Mouse (Mus musculus) forebrain, postnatal 0 days (tissue): ENCODE results near the gene Klk9. TPM values are rescaled to one million over a fixed set of nuclear protein-coding genes. Genes with fewer than 3 reads are reported as not detected.

Experiments used
- ATAC-seq: fragments of 200-750 bp; cut with Nextera tagmentation; 2 replicates; pipeline ENCODE4 v1.8.0; 2017; ENCODE audit warnings: mild to moderate bottlenecking, moderate library complexity
- DNase-seq: peaks from one replicate; pipeline ENCODE4 v3.0.0-alpha.2; 2015
- H3K27ac ChIP-seq: fragments of 300-500 bp; sonication (generic); 2 replicates; pipeline ENCODE4 v1.5.1; 2014; ENCODE audit warnings: low read depth, mild to moderate bottlenecking, antibody characterized with exemption, low read length, moderate library complexity, mixed read lengths
- H3K27me3 ChIP-seq: fragments of 300-500 bp; sonication (generic); 2 replicates; pipeline ENCODE4 v1.6.1; 2014; ENCODE audit warnings: mild to moderate bottlenecking, low read length, mixed read lengths; ENCODE audit not compliant: insufficient read depth
- H3K36me3 ChIP-seq: fragments of 300-500 bp; sonication (generic); 2 replicates; pipeline ENCODE4 v1.6.1; 2014; ENCODE audit warnings: mild to moderate bottlenecking, moderate library complexity; ENCODE audit not compliant: insufficient read depth
- H3K4me1 ChIP-seq: fragments of 300-500 bp; sonication (generic); 2 replicates; pipeline ENCODE4 v1.6.1; 2014; ENCODE audit warnings: antibody characterized with exemption; ENCODE audit not compliant: insufficient read depth
- H3K4me2 ChIP-seq: fragments of 300-500 bp; sonication (generic); 2 replicates; pipeline ENCODE4 v1.6.1; 2014; ENCODE audit warnings: low read depth, mild to moderate bottlenecking, moderate library complexity
- H3K4me3 ChIP-seq: fragments of 300-500 bp; sonication (generic); 2 replicates; pipeline ENCODE4 v1.5.1; 2014; ENCODE audit warnings: low read depth, low read length, mixed read lengths
- H3K9ac ChIP-seq: fragments of 300-500 bp; sonication (generic); 2 replicates; pipeline ENCODE4 v1.6.1; 2014; ENCODE audit warnings: mild to moderate bottlenecking
- H3K9me3 ChIP-seq: fragments of 300-500 bp; sonication (generic); 2 replicates; pipeline ENCODE4 v1.6.1; 2016; ENCODE audit warnings: low read length
- CTCF ChIP-seq: sonication (generic); IDR thresholded peaks from 2 replicates; pipeline ENCODE4 v1.5.1; 2016; ENCODE audit warnings: antibody characterized with exemption, control low read depth, low read depth
- WGBS: fragments of 180-500 bp; shearing (Covaris S2); extraction: QIAGEN DNeasy Blood & Tissue Kit; methylation state at CpG from one replicate; pipeline ENCODE4 v1.1.7; 2014; 5-methylcytosine and 5-hydroxymethylcytosine counted together
- polyA plus RNA-seq: library from polyadenylated mRNA; unstranded; fragments of >200 nt; fragmentation: Nextera tagmentation; extraction: Ambion mirVana; gene quantifications from 2 replicates; pipeline ENCODE4 v1.2.1, GENCODE M21; 2015
- total RNA-seq: library from RNA; depleted of rRNA; stranded (reverse); fragments of >200 nt; gene quantifications from 2 replicates; pipeline ENCODE4 v1.2.3, GENCODE M21; 2014; rRNA removed

The Klk9 gene
- total and polyA plus RNA-seq, 2 experiments from 2014 or later: not detected

- H3K9me3 ChIP-seq: no peaks in the 10 kb centered on the region
- TF ChIP-seq CTCF: no peak
- no peak overlapping the region for H3K27ac ChIP-seq
- H3K4me1 ChIP-seq: no peaks in the 10 kb centered on the region
- H3K27me3 ChIP-seq: no peaks in the 10 kb centered on the region
- no peak overlapping the region for H3K4me2 ChIP-seq
- DNase-seq: no peak
- no peak overlapping the region for H3K4me3 ChIP-seq
- H3K36me3 ChIP-seq: no peaks in the 10 kb centered on the region
- no peak for ATAC-seq
- no peak overlapping the region for H3K9ac ChIP-seq
Observed at GRCm38 (mm10) chr7:43816746-43817145, 25.1 kb downstream of the Klk9 start.

- ATAC-seq (no peak), DNase-seq (no peak)
- Histone ChIP-seq H3K4me1 (no peaks in the 10 kb centered on the region), H3K9ac (no peak overlapping the region), H3K9me3 (no peaks in the 10 kb centered on the region), H3K27ac (no peak overlapping the region), H3K4me3 (no peak overlapping the region), H3K27me3 (no peaks in the 10 kb centered on the region), H3K36me3 (no peaks in the 10 kb centered on the region), H3K4me2 (no peak overlapping the region)
- 90% methylated on average over 7 of the region's 7 CpGs for WGBS
- no peak for TF ChIP-seq CTCF
Observed at GRCm38 (mm10) chr7:43821581-43821980, 29.9 kb downstream of the Klk9 start.

GRCm38 (mm10) chr7:43824199-43824598, 32.5 kb downstream of the Klk9 start, which contains the start of gene Klk6:
Klk6 (plus strand) TSS chr7:43824499.
- Histone ChIP-seq H3K4me2 (no peak within 1 kb of the TSS), H3K4me1 (no peaks in the 10 kb centered on the region), H3K9me3 (no peaks in the 10 kb centered on the region), H3K27ac (no peak within 1 kb of the TSS), H3K9ac (no peak within 1 kb of the TSS), H3K4me3 (no peak within 1 kb of the TSS), H3K27me3 (no peaks in the 10 kb centered on the region), H3K36me3 (no peaks in the 10 kb centered on the region)
- TF ChIP-seq CTCF: no peak
- DNase-seq (no peak), ATAC-seq (no peak)
- WGBS: 79% methylated on average over 10 of the region's 10 CpGs

- Histone ChIP-seq H3K9ac (no peak overlapping the region), H3K36me3 (no peaks in the 10 kb centered on the region), H3K27me3 (no peaks in the 10 kb centered on the region), H3K4me2 (no peak overlapping the region), H3K4me3 (no peak overlapping the region), H3K9me3 (no peaks in the 10 kb centered on the region), H3K27ac (no peak overlapping the region), H3K4me1 (no peaks in the 10 kb centered on the region)
- ATAC-seq (no peak), DNase-seq (no peak)
- WGBS: 92% methylated on average over 5 of the region's 5 CpGs
- TF ChIP-seq CTCF: no peak
Observed at GRCm38 (mm10) chr7:43826056-43826455, 34.4 kb downstream of the Klk9 start.

- ATAC-seq (no peak), DNase-seq (no peak)
- Histone ChIP-seq H3K4me1 (no peaks in the 10 kb centered on the region), H3K4me2 (no peak overlapping the region), H3K4me3 (no peak overlapping the region), H3K36me3 (no peaks in the 10 kb centered on the region), H3K9me3 (no peaks in the 10 kb centered on the region), H3K9ac (no peak overlapping the region), H3K27me3 (no peaks in the 10 kb centered on the region), H3K27ac (no peak overlapping the region)
- WGBS: 82% methylated on average over 4 of the region's 4 CpGs
- no peak for TF ChIP-seq CTCF
Observed at GRCm38 (mm10) chr7:43827706-43828105, 36.0 kb downstream of the Klk9 start.

- H3K27ac ChIP-seq: no peak overlapping the region
- H3K36me3 ChIP-seq: no peaks in the 10 kb centered on the region
- TF ChIP-seq CTCF: no peak
- no peak overlapping the region for H3K9ac ChIP-seq
- DNase-seq: no peak
- no peak for ATAC-seq
- 91% methylated on average over 8 of the region's 8 CpGs for WGBS
- no peaks in the 10 kb centered on the region for H3K4me1 ChIP-seq
- H3K4me2 ChIP-seq: no peak overlapping the region
- no peak overlapping the region for H3K4me3 ChIP-seq
- no peaks in the 10 kb centered on the region for H3K9me3 ChIP-seq
- no peaks in the 10 kb centered on the region for H3K27me3 ChIP-seq
Observed at GRCm38 (mm10) chr7:43829006-43829405, 37.3 kb downstream of the Klk9 start.

- TF ChIP-seq CTCF: no peak
- Histone ChIP-seq H3K9ac (no peak within 1 kb of the TSS), H3K4me3 (no peak within 1 kb of the TSS), H3K27me3 (no peaks in the 10 kb centered on the region), H3K4me2 (no peak within 1 kb of the TSS), H3K27ac (no peak within 1 kb of the TSS), H3K9me3 (no peaks in the 10 kb centered on the region), H3K36me3 (no peaks in the 10 kb centered on the region), H3K4me1 (no peaks in the 10 kb centered on the region)
- no peak for ATAC-seq
- 68% methylated on average over 3 of the region's 3 CpGs for WGBS
- no peak for DNase-seq
Observed at GRCm38 (mm10) chr7:43841701-43842100, 50.0 kb downstream of the Klk9 start, which contains the start of gene Klk5. Klk5 (plus strand) TSS chr7:43841971.

- Histone ChIP-seq H3K4me2 (no peak overlapping the region), H3K27ac (no peak overlapping the region), H3K36me3 (no peaks in the 10 kb centered on the region), H3K9ac (no peak overlapping the region), H3K4me3 (no peak overlapping the region), H3K4me1 (no peaks in the 10 kb centered on the region), H3K27me3 (no peaks in the 10 kb centered on the region), H3K9me3 (no peaks in the 10 kb centered on the region)
- ATAC-seq: no peak
- WGBS: 92% methylated on average over 4 of the region's 4 CpGs
- no peak for TF ChIP-seq CTCF
- no peak for DNase-seq
Observed at GRCm38 (mm10) chr7:43843801-43844200, 52.1 kb downstream of the Klk9 start.

Other genes with a start within 250 kb of the Klk9 start
- 0.77 and 1.0 TPM in 2 replicates for gene Cd33, start 247.5 kb upstream of the Klk9 start, total RNA-seq
- gene Cd33, start 247.5 kb upstream of the Klk9 start, polyA plus RNA-seq: 1.2 and 1.7 TPM in 2 replicates
- 12.4 and 12.6 TPM in 2 replicates for gene Zfp658, start 229.6 kb upstream of the Klk9 start, total RNA-seq
- gene Zfp658, start 229.6 kb upstream of the Klk9 start, polyA plus RNA-seq: 1.6 and 3.1 TPM in 2 replicates
- gene Zfp719, start 212.3 kb upstream of the Klk9 start, total RNA-seq: 20.2 and 22.5 TPM in 2 replicates
- gene Zfp719, start 212.3 kb upstream of the Klk9 start, polyA plus RNA-seq: 3.2 and 5.8 TPM in 2 replicates
- gene Zfp819, start 184.7 kb upstream of the Klk9 start, total RNA-seq: 0.33 and 0.85 TPM in 2 replicates
- 0.23 TPM in 2 replicates for gene Zfp819, start 184.7 kb upstream of the Klk9 start, polyA plus RNA-seq
- 0.15 TPM in 1 of 2 replicates, not detected in the other for gene Ceacam18, start 157.2 kb upstream of the Klk9 start, total RNA-seq
- not detected in 2 replicates for gene Ceacam18, start 157.2 kb upstream of the Klk9 start, polyA plus RNA-seq
- 1.2 TPM in 1 of 2 replicates, not detected in the other for gene Siglece, start 131.7 kb upstream of the Klk9 start, total RNA-seq
- gene Siglece, start 131.7 kb upstream of the Klk9 start, polyA plus RNA-seq: 0.31 and 0.64 TPM in 2 replicates
- gene Ctu1, start 119.9 kb upstream of the Klk9 start, total RNA-seq: 36.9 and 40.3 TPM in 2 replicates
- 22.5 and 22.9 TPM in 2 replicates for gene Ctu1, start 119.9 kb upstream of the Klk9 start, polyA plus RNA-seq
- not detected in 2 replicates for gene Klk14, start 101.5 kb upstream of the Klk9 start, total RNA-seq
- not detected in 2 replicates for gene Klk14, start 101.5 kb upstream of the Klk9 start, polyA plus RNA-seq
- not detected in 2 replicates for gene Klk13, start 79.3 kb upstream of the Klk9 start, total RNA-seq
- 0.11 TPM in 1 of 2 replicates, not detected in the other for gene Klk13, start 79.3 kb upstream of the Klk9 start, polyA plus RNA-seq
- not detected in 2 replicates for gene Klk12, start 23.0 kb upstream of the Klk9 start, total RNA-seq
- gene Klk12, start 23.0 kb upstream of the Klk9 start, polyA plus RNA-seq: not detected in 2 replicates
- not detected in 2 replicates for gene Klk11, start 17.3 kb upstream of the Klk9 start, total RNA-seq
- gene Klk11, start 17.3 kb upstream of the Klk9 start, polyA plus RNA-seq: 0.15 TPM in 1 of 2 replicates, not detected in the other
- gene Klk10, start 10.9 kb upstream of the Klk9 start, total RNA-seq: 0.23 TPM in 1 of 2 replicates, not detected in the other
- gene Klk10, start 10.9 kb upstream of the Klk9 start, polyA plus RNA-seq: 0.18 and 0.30 TPM in 2 replicates
- gene Klk8, start 5.7 kb downstream of the Klk9 start, total RNA-seq: 8.4 and 13.4 TPM in 2 replicates
- 10.4 TPM in 2 replicates for gene Klk8, start 5.7 kb downstream of the Klk9 start, polyA plus RNA-seq
- not detected in 2 replicates for gene Klk7, start 19.4 kb downstream of the Klk9 start, total RNA-seq
- gene Klk7, start 19.4 kb downstream of the Klk9 start, polyA plus RNA-seq: 0.08 and 0.18 TPM in 2 replicates
- not detected in 2 replicates for gene Klk6, start 32.6 kb downstream of the Klk9 start, total RNA-seq
- gene Klk6, start 32.6 kb downstream of the Klk9 start, polyA plus RNA-seq: not detected in 2 replicates
- not detected in 2 replicates for gene Klk5, start 50.1 kb downstream of the Klk9 start, total RNA-seq
- not detected in 2 replicates for gene Klk5, start 50.1 kb downstream of the Klk9 start, polyA plus RNA-seq
- 0.71 TPM in 1 of 2 replicates, not detected in the other for gene Klk4, start 89.3 kb downstream of the Klk9 start, total RNA-seq
- gene Klk4, start 89.3 kb downstream of the Klk9 start, polyA plus RNA-seq: 1.1 and 1.3 TPM in 2 replicates
- gene Klk15, start 141.8 kb downstream of the Klk9 start, total RNA-seq: not detected in 2 replicates
- gene Klk15, start 141.8 kb downstream of the Klk9 start, polyA plus RNA-seq: not detected in 2 replicates
- not detected in 2 replicates for gene Klk1b8, start 158.8 kb downstream of the Klk9 start, total RNA-seq
- not detected in 2 replicates for gene Klk1b8, start 158.8 kb downstream of the Klk9 start, polyA plus RNA-seq
- not detected in 2 replicates for gene Klk1b1, start 174.9 kb downstream of the Klk9 start, total RNA-seq
- not detected in 2 replicates for gene Klk1b1, start 174.9 kb downstream of the Klk9 start, polyA plus RNA-seq
- not detected in 2 replicates for gene Klk1b9, start 184.2 kb downstream of the Klk9 start, total RNA-seq
- gene Klk1b9, start 184.2 kb downstream of the Klk9 start, polyA plus RNA-seq: not detected in 2 replicates
- not detected in 2 replicates for gene Klk1b11, start 204.0 kb downstream of the Klk9 start, total RNA-seq
- gene Klk1b11, start 204.0 kb downstream of the Klk9 start, polyA plus RNA-seq: not detected in 2 replicates
- gene Klk1b26, start 220.3 kb downstream of the Klk9 start, total RNA-seq: not detected in 2 replicates
- gene Klk1b26, start 220.3 kb downstream of the Klk9 start, polyA plus RNA-seq: not detected in 2 replicates